22 mouse cellular contexts compared by ENCODE assay signal in the genomic region with DNA sequence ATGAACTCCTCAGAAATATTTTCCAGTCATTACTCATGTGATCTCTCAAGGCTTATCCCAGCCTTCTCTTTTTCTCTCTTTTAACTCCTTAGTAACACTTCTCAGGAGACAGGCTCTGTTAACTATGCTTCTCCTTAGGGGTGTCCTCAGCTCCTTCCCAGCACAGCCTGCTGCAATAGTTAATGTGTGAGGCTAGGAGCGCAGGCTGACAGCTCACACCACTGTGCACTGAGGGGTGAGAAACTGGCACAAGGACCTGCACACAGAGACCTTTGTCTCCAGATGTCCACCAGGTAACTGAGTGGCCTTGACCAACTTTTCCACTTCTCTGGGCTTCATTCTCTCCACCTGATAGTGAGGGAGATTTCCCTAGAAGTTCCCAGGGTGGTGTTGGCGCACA.
"Had no signal": no experiment of that assay in that cellular context is flagged by ENCODE, and none has a peak within 500 bp of the region (broad histone marks: within the 10 kb centered on the region; RNA-seq: fewer than 3 reads in every experiment).

No protein-coding gene starts in this region.

- ATAC-seq: hindbrain, postnatal 0 days; liver, embryonic 12.5 days had no signal

- DNase-seq: gastrocnemius, adult 2 months; gastrocnemius, postnatal 10 days; gastrocnemius, postnatal 25 days; heart, adult 18-20 months; heart, postnatal 10 days; heart, postnatal 36 days; kidney, adult 18-20 months; kidney, adult 8-10 months; kidney, postnatal 10 days; kidney, postnatal 25 days; kidney, postnatal 4 days; liver had no signal

- H3K4me1 ChIP-seq: liver, embryonic 12.5 days had no signal

- H3K27me3 ChIP-seq: hindbrain, embryonic 13.5 days; hindbrain, embryonic 15.5 days; limb, embryonic 12.5 days; liver, embryonic 12.5 days had no signal

- H3K9ac ChIP-seq: heart, embryonic 12.5 days; hindbrain, embryonic 13.5 days; hindbrain, embryonic 15.5 days; limb, embryonic 12.5 days; liver, embryonic 12.5 days had no signal

- H3K4me3 ChIP-seq: gastrocnemius, adult 2 months; heart, embryonic 10.5 days; heart, embryonic 12.5 days; hindbrain, embryonic 13.5 days; hindbrain, embryonic 15.5 days; layer of hippocampus, adult 2 months; left cerebral cortex, adult 2 months; limb, embryonic 10.5 days; limb, embryonic 12.5 days; liver, embryonic 12.5 days had no signal

- H3K36me3 ChIP-seq: heart, embryonic 10.5 days; heart, embryonic 12.5 days; hindbrain, embryonic 13.5 days; hindbrain, embryonic 15.5 days; limb, embryonic 10.5 days; limb, embryonic 12.5 days; liver, embryonic 12.5 days had no signal

- H3K9me3 ChIP-seq: heart, embryonic 10.5 days; heart, embryonic 12.5 days; hindbrain, embryonic 13.5 days; hindbrain, embryonic 15.5 days; limb, embryonic 10.5 days; limb, embryonic 12.5 days; liver, embryonic 12.5 days had no signal

- H3K4me2 ChIP-seq: heart, embryonic 12.5 days; hindbrain, embryonic 13.5 days; hindbrain, embryonic 15.5 days; limb, embryonic 12.5 days; liver, embryonic 12.5 days had no signal

- H3K27ac ChIP-seq: gastrocnemius, adult 2 months; heart, embryonic 10.5 days; hindbrain, embryonic 13.5 days; hindbrain, embryonic 15.5 days; hindbrain, postnatal 0 days; layer of hippocampus, adult 2 months; left cerebral cortex, adult 2 months; limb, embryonic 10.5 days; limb, embryonic 12.5 days; liver, embryonic 12.5 days had no signal
